Mouse (Mus musculus): Measurements from ENCODE around the gene Gm10803.
"Not testable (repeated sequence)": the region's sequence is repeated elsewhere in the genome, so short reads cannot be mapped to it uniquely, and the experiment has no call there.

Gm10803 gene

DNA sequence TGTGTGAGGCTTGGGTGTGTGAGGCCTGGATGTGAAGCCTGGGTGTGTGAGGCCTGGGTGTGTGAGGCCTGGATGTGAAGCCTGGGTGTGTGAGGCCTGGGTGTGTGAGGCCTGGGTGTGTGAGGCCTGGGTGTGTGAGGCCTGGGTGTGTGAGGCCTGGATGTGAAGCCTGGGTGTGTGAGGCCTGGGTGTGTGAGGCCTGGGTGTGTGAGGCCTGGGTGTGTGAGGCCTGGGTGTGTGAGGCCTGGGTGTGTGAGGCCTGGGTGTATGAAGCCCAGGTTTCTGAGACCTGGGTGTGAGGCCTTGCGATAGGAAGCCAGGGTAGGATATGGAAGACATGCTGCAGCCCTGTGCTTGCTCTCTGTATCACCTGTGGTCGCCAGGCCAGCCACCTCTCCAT, at the start of gene Gm10803:
TSS of gene Gm10803 (plus strand) at position 301 of the 400 bp plus-strand sequence.
- not testable (repeated sequence) for DNase-seq (ENCODE audit: low spot score)

DNA sequence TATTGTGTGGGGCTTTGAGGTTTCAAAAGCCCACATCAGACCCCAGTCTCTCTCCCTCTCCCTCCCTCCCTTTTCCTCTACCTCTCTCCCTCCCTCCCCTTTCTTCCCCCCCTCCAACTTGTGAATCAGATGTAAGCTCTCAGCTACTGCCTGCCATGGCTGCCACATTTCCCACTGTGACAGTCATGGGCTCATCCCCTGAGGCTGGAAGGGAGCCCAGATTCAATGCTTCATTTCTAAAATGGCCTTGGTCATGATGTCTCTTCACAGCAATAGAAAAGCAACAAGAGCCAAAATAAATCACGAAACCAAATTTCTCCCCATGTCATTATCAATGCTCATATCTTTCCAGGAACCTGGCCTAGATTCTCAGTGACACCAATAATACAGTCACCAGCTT, 49.5 kb upstream of the Gm10803 start:
- DNase-seq (ENCODE audit: low spot score), result no peak

DNA sequence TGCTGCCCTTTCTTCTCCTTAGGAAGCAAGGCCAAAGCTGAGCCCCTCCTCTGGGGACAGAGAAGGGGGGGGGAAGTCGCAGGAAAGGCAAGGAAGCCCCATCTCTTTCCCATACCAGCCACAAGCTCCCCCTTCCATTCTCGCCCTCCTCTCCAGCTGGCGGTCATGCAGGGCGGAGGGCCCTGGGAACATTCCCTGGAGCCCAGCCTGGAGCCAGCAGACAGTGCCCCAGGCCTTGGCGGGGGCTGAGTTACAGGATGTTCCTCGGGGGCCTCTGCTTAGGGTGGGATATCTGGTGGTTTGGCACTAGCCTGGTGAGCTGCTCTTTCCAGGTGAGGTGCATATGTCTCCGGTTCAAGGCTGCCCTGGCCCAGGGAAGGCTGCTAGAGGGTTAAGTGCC, 48.2 kb upstream of the Gm10803 start:
- no peak for DNase-seq (ENCODE audit: low spot score)

DNA sequence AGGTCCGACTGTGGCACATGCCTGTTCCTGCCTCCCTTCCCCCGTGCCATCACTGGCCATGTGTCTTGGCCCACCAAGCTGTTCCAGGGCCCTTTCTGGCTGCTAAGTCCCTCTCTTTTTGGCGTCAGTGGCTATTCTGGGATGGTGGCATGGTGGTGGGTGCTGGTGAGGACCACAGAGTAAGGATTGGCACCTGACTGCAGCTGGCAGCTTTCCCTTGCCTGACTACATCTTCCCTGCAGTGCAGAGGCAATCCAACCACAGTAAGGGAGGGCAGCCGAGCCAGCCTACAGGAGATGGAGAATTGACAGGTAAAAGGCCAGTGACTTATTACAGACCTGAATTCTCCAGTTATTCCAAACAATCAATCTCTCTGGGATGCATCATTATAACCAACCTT, 45.1 kb upstream of the Gm10803 start:
- DNase-seq (ENCODE audit: low spot score), result no peak

GRCm38 (mm10) chr2:93521042-93521441, 39.3 kb upstream of the Gm10803 start:
- DNase-seq (ENCODE audit: low spot score), result no peak

DNA sequence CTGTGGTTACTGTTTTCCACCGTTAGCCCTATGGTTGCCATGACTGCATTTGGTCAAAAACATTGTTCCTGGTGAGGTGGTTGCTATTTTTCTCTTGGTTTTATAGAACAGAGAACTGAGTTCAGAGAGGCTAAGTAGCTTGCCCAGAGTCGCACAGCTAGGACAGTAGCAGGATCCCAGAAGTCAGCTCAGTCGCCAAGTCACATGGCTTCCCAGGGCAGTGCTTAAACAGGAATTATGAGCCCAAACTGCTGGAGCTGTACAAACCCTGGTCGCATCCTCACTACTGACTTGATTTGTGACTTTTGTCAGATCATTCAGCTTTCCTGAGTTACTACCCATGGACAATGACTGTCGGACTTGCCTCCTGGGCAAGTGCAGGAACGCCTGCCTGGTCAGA, 38.8 kb upstream of the Gm10803 start:
- DNase-seq (ENCODE audit: low spot score), result no peak

DNA sequence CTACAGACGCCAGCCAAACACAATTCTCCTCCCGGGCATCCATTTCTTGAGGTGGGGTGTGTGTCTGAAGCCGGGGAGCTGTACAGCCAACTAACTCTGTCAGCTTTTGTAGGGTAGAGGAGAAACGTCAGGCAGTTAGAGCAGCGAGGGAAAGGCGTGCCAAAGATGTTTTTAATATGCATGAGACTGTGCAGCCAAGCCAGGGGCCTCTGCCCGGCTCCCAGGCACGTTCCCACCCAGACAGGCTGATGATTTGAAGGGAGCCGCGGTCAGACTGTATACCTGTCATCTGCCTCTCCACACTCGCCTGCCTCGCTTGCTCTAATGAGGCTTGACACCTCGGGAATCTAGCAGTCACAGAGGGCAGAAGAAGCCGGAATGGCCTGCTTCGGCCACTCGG, 38.4 kb upstream of the Gm10803 start:
- no peak for DNase-seq (ENCODE audit: low spot score)

DNA sequence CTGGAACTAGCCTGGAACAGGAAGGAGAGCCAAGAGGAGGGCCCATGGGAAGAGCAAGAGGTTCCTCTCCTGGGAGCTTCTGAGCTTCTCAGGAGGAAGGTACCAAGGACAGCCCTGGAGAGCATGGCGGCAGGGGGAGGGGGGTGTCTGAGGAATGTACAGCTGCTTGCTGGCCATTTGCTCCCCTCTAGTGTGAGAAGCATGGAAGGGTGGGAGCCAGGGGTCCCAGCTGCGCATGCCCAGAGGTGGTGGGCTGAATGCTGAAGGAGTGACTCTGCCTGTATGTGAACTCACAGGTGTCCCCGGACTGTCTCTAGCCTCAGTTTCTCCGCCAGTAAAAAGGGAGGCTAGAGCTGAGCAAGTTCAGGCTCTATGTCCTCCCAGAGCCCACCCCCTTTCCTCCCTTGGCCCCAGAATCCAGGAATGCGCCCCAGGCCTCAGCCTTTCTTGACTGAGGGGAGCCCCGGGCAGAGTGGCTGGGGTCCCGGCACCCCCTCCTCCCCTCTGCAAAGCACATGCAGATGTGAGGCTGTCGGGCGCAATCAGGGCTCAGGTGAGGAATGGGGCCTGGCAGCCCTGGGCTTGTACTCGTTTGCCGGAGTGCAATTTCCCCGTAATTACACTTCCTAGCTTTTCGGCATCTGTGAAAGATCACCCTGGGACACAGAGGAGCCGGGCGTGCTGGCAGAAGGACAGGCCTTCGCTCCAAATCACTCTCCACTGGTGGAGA, 35.2 kb upstream of the Gm10803 start:
- no peak for DNase-seq (ENCODE audit: low spot score)

- DNase-seq (ENCODE audit: low spot score), result no peak
Observed at GRCm38 (mm10) chr2:93529602-93530001, 30.8 kb upstream of the Gm10803 start.

DNA sequence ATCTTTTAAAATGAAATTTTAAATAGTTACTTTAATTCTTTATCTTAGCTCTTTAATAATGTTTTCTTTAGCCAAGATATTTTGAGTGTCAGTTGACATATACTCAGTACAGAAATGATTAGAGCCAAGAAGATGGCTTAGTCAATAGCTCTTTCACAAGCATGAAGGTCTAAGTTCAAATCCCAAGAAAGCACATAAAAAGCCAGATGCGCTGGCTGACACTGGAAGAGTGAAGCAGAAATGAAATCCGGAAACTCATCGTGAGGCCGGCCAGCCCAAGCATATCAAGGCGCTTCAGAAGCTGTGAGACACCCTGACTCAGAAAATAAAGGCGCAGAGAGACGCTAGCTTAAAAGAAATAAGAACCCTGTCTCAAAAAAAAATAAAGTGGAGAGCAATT, 26.5 kb upstream of the Gm10803 start:
- no peak for DNase-seq (ENCODE audit: low spot score)

GRCm38 (mm10) chr2:93537385-93537967, 22.9 kb upstream of the Gm10803 start:
- DNase-seq (ENCODE audit: low spot score), result no peak

GRCm38 (mm10) chr2:93538140-93538539, 22.2 kb upstream of the Gm10803 start:
- no peak for DNase-seq (ENCODE audit: low spot score)

DNA sequence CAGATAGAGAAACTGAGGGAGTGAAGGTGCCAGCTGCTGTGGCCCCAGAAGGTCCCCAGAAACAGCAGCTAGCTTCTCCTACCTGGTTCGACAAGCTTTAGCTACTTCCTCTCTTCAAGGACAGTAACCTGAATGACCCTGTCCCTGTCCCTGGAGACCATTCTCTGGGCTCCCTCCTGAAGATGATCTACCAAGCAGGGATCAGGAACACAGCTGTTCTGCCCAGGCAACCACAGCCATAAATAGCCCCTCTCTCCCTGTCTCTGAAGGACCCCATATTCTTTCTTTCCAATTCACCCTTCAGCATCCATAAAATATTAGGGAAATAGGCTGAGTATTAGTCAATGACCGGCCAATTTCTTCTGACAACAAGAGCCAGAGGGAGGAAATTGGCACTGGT, 18.6 kb upstream of the Gm10803 start:
- DNase-seq (ENCODE audit: low spot score), result no peak

DNA sequence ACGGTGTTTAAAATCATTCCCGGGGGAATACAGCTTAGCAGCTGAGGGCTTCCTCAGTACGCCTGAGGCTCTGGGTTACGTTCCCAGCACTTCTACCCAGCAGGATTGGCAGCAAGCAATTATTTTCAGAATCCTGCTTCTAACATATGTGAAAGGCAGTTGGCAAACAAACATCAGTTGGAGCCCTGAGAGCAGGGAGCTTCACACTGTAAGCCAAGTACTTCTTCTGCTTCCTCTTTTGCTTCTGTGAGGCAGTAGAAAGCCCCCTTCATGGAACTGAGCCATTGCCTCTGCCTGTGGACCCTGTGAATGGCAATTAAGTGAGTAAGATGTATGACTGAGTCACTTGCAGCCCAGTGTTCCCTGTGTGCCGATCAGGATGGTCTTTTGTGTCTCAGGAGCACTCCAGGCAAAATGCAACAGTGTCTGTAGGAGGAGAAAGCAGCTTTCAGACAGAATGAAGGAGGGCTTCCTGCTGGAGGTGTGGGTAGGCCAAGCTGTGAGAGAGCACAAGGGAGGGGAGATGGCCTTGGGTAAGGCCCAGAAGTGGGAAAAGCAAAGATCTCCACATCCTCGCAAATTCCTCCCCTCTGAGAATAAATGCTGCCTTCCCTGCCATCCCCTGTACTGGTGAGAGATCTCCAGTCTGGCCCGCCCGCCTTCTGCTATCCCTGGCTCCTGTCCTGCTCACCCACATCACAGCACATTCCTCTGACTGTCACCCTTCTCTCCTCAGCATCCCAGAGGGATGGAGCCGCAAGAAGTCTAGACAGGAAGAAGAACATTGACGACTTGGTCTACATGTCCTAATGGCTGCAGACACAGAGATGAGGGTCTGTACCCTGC, 7.5 kb upstream of the Gm10803 start:
- no peak for DNase-seq (ENCODE audit: low spot score)

DNA sequence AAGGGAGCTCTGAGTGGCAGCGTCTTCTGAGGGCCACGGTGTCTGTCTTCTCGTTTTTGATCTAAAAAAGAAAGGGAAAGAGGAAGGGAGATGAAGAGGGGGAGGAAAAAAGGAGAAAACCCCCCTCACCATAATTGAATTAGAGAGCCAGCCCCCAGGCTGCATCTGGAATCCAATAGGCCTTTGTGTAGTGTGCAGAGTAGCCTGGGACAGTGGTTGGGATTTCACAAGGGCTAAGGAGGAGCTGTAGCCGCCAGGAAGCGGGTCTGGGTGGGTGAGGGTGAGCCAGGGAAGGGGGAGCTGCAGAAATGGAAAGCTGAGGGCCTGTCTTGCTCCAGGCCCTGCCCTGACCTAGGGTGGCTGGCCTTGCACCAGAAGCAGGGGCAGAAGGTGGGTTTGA, 6.5 kb upstream of the Gm10803 start:
- DNase-seq (ENCODE audit: low spot score), result no peak

DNA sequence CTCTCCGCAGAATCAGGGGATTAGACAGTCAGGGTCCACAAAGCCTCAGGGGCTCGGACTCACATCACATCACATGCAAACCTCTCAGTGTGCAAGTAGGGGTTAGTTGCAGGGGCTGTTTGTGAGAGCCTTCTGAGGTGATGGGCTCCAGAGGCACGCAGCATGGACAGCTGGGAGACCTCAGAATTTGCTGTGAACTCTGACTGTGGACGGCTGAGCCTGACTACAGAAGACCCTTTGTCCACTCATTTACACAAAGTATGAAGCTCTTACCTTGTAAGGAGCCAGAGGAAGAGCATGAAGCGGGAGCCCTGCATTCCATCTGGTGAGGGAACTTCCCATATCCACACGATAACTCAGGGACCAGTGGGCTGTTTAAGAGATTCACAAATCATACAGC, 5.3 kb downstream of the Gm10803 start:
- no peak for DNase-seq (ENCODE audit: low spot score)

- no peak for DNase-seq (ENCODE audit: low spot score)
Observed at GRCm38 (mm10) chr2:93567675-93568074, 7.3 kb downstream of the Gm10803 start.

DNA sequence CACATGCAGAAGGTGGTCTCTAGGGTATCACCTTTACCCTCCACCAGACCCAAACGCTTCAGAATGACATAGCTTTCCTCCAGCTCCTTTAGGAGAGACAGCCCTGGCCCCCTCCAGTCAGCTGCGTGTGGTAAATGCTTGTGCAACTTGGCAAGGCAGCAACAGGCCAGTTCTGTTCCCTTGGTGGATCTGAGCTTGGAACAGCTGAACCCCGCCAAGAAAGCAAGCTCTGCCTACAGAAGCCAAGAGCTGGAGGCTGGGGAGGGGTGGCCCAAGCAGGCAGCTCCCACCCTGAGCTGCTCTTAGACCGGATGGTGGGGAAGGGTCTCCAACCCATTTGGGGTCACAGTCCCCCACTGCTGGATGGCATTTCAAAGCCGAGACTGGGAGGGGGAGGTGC, 12.2 kb downstream of the Gm10803 start:
- no peak for DNase-seq (ENCODE audit: low spot score)

GRCm38 (mm10) chr2:93581271-93581670, 20.9 kb downstream of the Gm10803 start:
- no peak for DNase-seq (ENCODE audit: low spot score)

DNA sequence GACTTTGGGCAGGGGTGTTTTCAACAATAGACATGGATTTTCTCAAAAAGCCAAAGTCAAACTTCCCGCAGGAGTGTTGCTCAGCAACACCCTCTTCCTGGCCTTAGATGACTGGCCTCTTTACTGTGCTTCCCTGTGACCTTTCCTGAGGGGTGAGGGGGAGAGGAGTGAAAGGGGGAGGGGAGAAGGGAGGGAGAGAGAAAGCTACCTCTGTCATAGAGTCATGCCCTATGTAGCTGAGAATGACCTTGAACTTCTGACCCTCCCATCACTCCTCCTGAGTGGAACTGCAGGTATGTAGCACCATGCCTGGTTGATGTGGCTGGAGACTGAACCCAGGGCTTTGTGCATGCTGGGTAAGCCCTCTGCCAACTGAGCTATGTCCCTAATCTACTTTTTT, 25.5 kb downstream of the Gm10803 start:
- DNase-seq (ENCODE audit: low spot score), result no peak

DNA sequence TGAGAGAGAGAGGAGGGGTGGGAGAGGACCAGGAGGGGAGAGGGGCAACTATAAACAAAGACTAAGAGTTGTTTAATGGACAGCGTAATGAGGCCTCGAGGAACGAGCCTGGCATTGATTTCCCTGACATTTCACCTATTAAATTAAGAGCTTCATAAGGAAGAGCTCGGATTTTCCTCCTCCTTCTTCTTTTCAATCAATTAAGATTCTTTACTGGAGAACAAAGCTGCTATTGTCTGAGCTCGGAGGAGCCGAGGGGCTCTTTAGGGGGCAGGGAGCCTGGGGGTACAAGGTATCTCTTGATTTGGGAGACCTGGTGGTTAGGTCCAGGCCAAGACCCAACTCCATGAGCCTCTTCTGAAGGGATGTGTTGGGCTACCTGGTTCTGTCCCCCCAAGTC, 27.1 kb downstream of the Gm10803 start:
- DNase-seq (ENCODE audit: low spot score), result no peak

GRCm38 (mm10) chr2:93589875-93590274, 29.5 kb downstream of the Gm10803 start:
- no peak for DNase-seq (ENCODE audit: low spot score)

DNA sequence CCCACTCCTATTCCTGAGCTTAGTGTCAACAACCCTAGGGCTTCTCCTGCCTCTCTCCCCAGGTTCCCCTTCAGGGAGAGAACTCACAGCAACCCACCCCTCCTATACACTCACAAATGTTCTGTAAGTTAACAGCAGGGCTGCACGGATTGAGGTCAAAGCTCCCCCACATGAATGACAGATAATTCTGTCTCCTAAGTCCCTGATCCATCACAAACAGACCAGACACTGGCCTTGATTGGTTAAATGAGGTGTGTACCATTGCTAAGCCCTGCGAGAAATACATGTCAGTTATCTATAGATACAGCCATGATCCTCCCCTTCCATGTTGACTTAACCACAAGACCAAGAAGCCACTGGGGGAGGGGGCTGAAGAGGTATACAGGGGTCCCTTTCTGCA, 31.3 kb downstream of the Gm10803 start:
- DNase-seq (ENCODE audit: low spot score), result no peak
